Mouse (Mus musculus): ENCODE measurements at regions not wholly inside any gene's neighbourhood (a gene's known extent, or its start where the extent isn't known, plus 50 kb on each side); places are given as distances from the start of the nearest gene placed in this dataset.

GRCm38 (mm10) chr1:124674420-124674819 is 629.1 kb upstream of the Dpp10 start:
- TF ChIP-seq CTCF (IDR thresholded peaks at IDR 0.05; ENCODE audit: borderline replicate concordance, insufficient read depth, low read depth, low read length) (peak; percentile 49), POLR2A (IDR thresholded peaks at IDR 0.05; ENCODE audit: borderline replicate concordance, insufficient read depth, low read length) (no peak)

Measured in cerebellum, adult 2 months (tissue).